Mouse (Mus musculus) cerebellum, postnatal 4 days (tissue): ENCODE measurements at regions not wholly inside any gene's neighbourhood (a gene's known extent, or its start where the extent isn't known, plus 50 kb on each side); places are given as distances from the start of the nearest gene placed in this dataset.
"Not testable (repeated sequence)": the region's sequence is repeated elsewhere in the genome, so short reads cannot be mapped to it uniquely, and the experiment has no call there.

Source experiments
- DNase-seq, 2 experiments: peaks; one replicate each; pipeline ENCODE4 v3.0.0; 2022; ENCODE audit warnings: low spot score in 2 of 2, mixed read lengths in 1 of 2

GRCm38 (mm10) chr8:102223097-102223496 is 562.3 kb downstream of the Cdh11 start:
- no peak for DNase-seq

- no peak for DNase-seq
Measured at GRCm38 (mm10) chr8:102205633-102206032, 579.8 kb downstream of the Cdh11 start.

- no peak for DNase-seq
Measured at GRCm38 (mm10) chr8:102159541-102160197, 625.8 kb downstream of the Cdh11 start.

- no peak for DNase-seq
Measured at GRCm38 (mm10) chr8:102118657-102119056, 666.8 kb downstream of the Cdh11 start.

- DNase-seq: no peak
Measured at GRCm38 (mm10) chr8:102116846-102117403, 668.5 kb downstream of the Cdh11 start.

GRCm38 (mm10) chr8:102103773-102104172 is 681.7 kb downstream of the Cdh11 start:
- DNase-seq: no peak

- no peak for DNase-seq
Measured at GRCm38 (mm10) chr8:102096726-102097125, 688.7 kb downstream of the Cdh11 start.

GRCm38 (mm10) chr8:102085927-102086326 is 699.5 kb downstream of the Cdh11 start:
- DNase-seq: peak in 1 of 2 experiments; percentile 68

GRCm38 (mm10) chr8:102075611-102076010 is 709.8 kb downstream of the Cdh11 start:
- DNase-seq: no peak

GRCm38 (mm10) chr8:102064137-102064536 is 721.3 kb downstream of the Cdh11 start:
- no peak for DNase-seq

GRCm38 (mm10) chr8:102053429-102053828 is 732.0 kb downstream of the Cdh11 start:
- no peak for DNase-seq

GRCm38 (mm10) chr8:102026956-102027927 is 758.2 kb downstream of the Cdh11 start:
- no peak for DNase-seq

GRCm38 (mm10) chr8:102024472-102024871 is 761.0 kb downstream of the Cdh11 start:
- DNase-seq: no peak

GRCm38 (mm10) chr8:102017776-102018175 is 767.7 kb downstream of the Cdh11 start:
- no peak for DNase-seq

GRCm38 (mm10) chr8:102000326-102001016 is 785.0 kb downstream of the Cdh11 start:
- DNase-seq: no peak

- not testable (repeated sequence) for DNase-seq
Measured at GRCm38 (mm10) chr8:101996761-101997160, 788.7 kb downstream of the Cdh11 start.

- no peak for DNase-seq
Measured at GRCm38 (mm10) chr8:101956832-101957231, 828.6 kb downstream of the Cdh11 start.

GRCm38 (mm10) chr8:101950599-101950998 is 834.8 kb downstream of the Cdh11 start:
- no peak for DNase-seq

GRCm38 (mm10) chr8:101937859-101938258 is 847.6 kb downstream of the Cdh11 start:
- DNase-seq: no peak

- no peak for DNase-seq
Measured at GRCm38 (mm10) chr8:101913665-101914064, 871.8 kb downstream of the Cdh11 start.
